Mouse (Mus musculus): ENCODE measurements around the gene Cdk8.
"Not testable (repeated sequence)": the region's sequence is repeated elsewhere in the genome, so short reads cannot be mapped to it uniquely, and the experiment has no call there.

Cdk8 gene

DNA sequence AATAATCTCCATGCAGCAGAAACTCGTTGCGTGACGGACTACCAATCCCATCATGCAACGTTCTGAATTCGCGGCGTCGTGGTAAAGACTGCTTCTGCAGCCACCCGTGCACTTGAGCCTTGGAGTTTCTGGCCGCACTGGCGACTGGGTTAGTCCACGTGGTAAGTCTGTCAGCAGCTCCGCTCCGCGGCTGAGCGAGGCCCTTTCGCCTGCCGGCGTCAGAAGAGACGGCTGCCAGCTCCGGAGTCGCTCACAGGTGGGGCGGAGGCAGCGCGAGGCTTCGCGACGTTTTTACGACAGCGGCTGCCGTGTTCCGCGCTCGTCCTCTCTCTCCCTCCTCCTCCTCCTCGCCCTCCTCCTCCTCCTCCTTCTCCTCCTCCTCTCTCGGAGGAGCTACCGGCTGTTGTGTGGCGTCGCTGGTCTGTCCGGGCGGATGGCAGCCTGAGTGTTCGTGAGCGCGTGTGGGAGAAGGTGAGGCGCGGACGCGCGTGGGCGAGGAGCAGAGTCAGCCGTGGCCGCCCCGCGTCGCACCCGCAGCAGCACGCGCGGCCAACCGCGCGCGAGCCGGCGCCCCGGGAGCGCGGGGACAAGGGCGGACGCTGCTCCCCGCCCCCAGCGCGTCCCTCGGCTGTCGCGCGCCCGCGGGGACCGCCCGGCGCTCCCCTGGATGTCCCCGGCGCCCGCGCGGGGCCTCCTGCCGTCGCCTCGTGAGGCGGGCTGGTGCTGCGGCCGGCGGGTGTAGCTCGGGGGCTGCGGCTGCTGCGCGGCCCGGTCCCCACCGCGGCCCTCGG, at the start of gene Cdk8:
Gene Cdk8, plus strand, starts transcription at position 367 of the 791 bp plus-strand sequence.
- DNase-seq (ENCODE audit: low spot score), result peak; percentile 93

- DNase-seq (ENCODE audit: low spot score), result not testable (repeated sequence)
These were observed 45.8 kb upstream of the Cdk8 start, which contains the start of gene 1700001J03Rik for GRCm38 (mm10) chr5:146185204-146185603. Gene 1700001J03Rik, minus strand, starts transcription at chr5:146185304.

- peak; percentile 69 for DNase-seq (ENCODE audit: low spot score)
These were observed 43.6 kb upstream of the Cdk8 start for GRCm38 (mm10) chr5:146187441-146187840.

DNA sequence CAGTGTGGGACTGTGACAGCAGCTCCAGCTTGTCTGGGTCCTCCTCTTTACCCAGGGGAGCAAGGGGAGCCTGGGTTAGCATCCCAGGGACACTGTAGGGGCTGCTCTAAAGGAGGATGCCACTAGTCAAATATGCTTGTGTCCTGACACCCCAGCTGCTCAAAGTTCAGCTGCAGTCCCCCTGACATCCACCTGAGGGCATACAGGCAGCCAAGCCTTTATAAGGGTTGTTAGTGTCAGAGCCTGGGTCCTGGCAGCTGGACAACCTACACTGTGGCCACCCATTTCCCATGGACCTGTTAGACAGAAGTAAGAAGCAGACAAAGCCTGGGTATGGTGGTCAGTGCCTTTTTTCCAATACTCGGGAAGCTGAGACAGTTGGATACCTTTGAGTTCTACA, 42.9 kb upstream of the Cdk8 start:
- DNase-seq (ENCODE audit: low spot score), result no peak

DNA sequence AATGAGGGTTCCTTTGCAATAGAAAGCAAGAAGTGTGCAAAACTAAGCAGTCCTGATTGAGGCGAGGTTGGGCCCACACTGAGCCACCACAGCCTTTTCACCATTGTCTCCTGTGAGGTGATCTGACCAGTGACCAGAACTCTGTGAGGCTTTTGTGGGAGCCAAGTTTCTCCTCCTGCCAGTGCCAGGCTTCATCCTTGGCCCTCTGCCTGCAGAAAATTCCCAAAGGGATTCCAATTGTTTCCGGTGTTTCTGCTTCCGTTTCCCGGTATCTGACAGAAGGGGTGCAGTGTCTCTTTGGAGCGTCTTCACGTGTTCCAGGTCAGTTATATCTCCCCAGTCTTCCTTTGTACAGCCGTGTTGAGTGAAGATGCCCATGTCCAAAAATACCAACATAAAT, 42.3 kb upstream of the Cdk8 start:
- DNase-seq (ENCODE audit: low spot score), result no peak

GRCm38 (mm10) chr5:146190093-146190492, 40.9 kb upstream of the Cdk8 start:
- no peak for DNase-seq (ENCODE audit: low spot score)

GRCm38 (mm10) chr5:146190501-146191269, 40.3 kb upstream of the Cdk8 start:
- no peak for DNase-seq (ENCODE audit: low spot score)

DNA sequence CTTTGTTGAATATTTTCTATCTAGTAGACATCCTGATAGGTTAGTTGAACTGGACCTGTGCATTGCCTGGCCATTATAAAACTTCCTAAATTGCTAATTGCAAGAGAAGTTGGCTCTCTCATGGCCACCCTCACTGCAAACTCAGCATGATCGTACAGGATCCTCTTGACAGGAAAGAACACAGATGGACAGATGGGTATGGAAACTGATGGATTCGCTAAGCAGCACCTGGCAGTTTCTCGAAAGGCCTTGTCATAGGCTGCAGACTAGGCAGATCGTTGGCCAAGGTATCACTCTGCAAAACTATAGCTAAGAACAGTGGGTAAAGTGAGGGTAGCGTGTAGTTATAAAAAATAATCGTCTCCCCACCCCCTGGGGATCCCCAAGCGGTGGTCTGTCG, 37.7 kb upstream of the Cdk8 start:
- DNase-seq (ENCODE audit: low spot score), result no peak

DNA sequence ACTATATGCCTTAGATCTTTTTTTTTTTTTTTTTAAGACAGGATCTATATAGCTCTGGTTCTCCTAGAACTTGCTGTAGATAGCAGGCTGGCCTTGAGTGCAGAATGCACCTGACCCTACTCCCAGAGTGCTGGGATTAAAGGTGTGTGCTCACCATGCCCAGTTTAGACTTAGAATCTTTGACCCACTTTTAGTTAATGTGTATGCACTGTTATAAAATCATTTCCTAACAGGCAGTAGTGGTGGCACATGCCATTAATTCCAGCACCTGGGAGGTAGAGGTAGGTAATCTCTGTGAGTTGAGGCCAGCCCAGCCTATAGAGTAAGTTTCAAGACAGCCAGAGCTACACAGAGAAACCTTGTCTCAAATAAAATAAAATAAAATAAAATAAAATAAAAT, 32.0 kb upstream of the Cdk8 start:
- no peak for DNase-seq (ENCODE audit: low spot score)

DNA sequence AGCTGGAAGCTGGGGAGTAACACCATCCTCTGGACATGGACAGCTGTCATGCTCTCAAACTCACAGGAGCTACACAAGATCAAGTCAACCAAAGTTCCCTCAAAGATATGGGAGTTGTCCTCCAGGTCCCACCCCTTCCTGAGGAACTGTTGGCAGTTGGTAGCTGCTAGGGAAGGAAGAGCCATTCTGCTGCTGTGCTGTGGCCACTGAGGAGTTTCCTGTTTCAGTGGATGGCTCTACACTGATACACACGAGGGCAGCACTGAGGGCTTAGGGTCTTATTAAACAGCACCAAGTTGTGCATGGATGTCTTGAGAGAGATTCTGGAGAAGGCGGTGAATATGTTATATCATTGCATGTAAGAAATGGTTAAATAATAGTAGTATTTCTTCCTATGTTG, 31.5 kb upstream of the Cdk8 start:
- no peak for DNase-seq (ENCODE audit: low spot score)

- DNase-seq (ENCODE audit: low spot score), result no peak
These were observed 30.4 kb upstream of the Cdk8 start for GRCm38 (mm10) chr5:146200580-146200979.

DNA sequence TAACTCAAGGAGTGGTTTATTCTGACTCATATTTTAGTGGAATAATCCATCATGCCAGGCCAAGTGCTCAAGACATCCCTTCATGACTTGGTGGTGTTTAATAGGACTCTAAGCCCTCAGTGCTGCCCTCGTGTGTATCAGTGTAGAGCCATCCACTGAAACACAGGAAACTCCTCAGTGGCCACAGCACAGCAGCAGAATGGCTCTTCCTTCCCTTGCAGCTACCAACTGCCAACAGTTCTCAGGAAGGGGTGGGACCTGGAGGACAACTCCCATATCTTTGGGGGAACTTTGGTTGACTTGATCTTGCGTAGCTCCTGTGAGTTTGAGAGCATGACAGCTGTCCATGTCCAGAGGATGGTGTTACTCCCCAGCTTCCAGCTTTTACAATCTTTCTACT, 27.1 kb upstream of the Cdk8 start:
- no peak for DNase-seq (ENCODE audit: low spot score)

- DNase-seq (ENCODE audit: low spot score), result no peak
These were observed 25.5 kb upstream of the Cdk8 start for GRCm38 (mm10) chr5:146205537-146205936.

DNA sequence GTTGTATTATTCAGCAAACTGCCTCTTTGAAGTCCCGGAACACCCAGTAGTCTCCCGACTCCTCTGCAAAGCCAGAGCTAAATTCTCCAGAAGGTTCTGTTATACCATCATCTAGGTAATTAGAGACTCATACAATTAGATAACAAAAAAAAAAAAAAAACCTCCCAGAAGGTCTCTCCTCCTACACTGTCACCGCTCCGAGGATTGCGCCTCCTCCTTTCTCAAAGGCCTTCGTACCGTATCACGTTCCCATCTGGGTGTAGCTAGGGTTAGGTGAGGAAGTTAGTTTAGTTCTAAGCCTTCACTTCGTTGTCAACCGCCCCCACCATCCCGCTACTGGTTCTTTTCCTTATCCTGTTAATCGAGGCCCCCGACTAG, 10.5 kb upstream of the Cdk8 start:
- DNase-seq (ENCODE audit: low spot score), result no peak

DNA sequence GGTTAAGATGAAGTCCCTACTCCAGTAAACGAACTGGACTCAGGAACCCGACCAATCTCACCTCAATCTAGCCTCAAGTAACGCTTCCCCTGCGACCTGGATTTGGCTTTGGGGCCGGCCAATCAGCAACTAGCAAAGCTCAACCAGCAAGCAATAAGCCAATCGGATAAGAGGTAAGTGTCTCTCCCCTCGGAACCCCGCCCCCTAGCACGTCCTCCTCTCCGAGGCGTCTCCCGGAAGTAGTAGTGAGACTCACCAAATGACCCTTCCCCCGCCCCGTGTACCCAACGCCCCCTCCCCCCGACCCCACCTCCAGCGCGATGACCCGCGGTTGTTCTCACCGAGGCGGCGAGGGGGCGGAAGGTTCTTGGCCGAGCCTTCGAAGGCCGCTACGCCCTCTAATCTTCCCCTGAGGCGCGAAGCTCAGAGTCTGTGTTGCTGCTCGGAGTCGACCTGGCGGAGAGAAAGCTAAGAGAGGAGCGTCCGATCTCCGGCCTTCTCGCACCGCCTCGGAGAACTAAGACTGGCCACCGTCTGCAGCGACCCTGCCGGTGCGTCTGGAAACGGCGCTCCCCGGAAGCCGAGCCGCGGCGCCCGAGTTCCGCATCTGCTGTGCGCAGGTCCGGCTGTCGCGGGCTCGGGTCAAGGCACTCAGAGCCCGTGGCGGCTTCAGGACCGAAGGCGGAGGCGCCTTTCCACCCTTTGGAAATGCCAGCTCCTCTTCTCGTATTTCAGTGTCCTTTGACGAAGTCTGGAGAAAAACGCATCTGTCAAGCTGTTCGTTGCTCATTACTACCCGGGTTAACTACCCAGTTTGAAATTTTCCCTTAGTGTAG, 9.9 kb upstream of the Cdk8 start, which contains the start of gene Rnf6:
Gene Rnf6, minus strand, starts transcription at position 677 of the 836 bp plus-strand sequence.
- DNase-seq (ENCODE audit: low spot score), result peak; percentile 97

GRCm38 (mm10) chr5:146221722-146222121, 9.3 kb upstream of the Cdk8 start:
- DNase-seq (ENCODE audit: low spot score), result no peak

GRCm38 (mm10) chr5:146223786-146224185, 7.2 kb upstream of the Cdk8 start:
- no peak for DNase-seq (ENCODE audit: low spot score)

- DNase-seq (ENCODE audit: low spot score), result no peak
These were observed 3.5 kb upstream of the Cdk8 start for GRCm38 (mm10) chr5:146227496-146227895.

DNA sequence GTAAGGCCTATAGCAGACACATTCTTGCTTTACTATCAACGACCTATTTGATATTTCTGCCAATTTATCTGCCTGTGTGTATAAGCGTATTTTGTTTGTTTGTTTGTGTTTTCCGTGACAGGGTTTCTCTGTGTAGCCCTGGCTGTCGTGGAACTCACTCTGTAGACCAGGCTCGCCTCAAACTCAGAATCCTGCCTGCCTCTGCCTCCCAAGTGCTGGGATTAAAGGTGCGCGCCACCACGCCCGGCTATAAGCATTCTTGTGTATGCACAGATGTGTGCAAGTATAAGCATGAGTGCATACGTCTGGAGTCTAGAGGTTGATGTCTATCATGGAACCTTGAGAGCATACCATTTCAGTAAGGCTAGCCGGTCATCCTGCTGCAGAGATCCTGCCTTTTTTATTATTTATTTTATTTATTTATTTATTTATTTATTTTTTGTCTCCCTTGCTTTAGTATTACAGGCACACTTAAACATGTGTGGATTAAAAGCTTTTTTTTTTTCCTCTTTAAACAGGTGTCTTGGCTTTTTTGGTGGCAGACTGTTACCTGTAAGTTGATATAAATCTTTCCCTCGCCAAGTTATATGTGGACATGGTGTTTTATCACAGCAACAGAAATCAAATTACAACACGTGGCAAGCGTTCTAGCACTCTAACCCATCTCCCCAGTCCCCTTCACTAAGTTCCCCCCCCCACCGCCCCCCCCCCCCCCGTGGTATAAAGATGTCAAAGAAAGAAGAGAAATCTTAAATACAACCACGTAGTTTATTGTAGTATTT, 970 bp upstream of the Cdk8 start:
- no peak for DNase-seq (ENCODE audit: low spot score)

GRCm38 (mm10) chr5:146231655-146231996, 596 bp downstream of the Cdk8 start:
- no peak for DNase-seq (ENCODE audit: low spot score)

DNA sequence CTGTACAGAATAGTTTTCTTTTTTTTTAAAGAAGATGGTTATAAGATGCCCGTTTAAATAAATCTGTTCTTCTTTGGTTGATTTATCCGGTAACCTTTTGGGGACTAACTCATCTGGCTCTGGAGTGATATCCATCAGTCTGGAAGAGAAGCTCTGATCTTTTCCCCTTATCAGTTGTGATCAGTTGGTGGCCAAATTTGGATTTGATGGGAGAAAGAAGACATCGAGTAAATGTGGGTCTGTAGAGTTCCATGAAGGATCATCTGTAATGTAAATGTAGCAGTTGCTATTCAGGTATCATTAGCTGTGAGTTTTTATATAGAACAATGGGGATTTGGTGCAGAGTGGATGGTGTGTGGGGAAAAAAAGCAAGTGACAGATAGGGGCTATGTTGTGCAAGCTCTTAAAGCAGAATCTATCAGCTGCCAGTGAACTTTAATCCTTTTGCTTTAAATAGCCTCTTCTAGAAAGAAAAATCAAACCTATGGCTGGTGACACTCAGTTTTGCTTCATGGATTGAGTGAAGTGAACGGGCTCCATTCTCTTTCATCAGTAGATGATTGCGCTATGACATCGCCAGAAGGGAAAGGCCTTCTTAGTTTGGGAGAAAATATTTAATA, 1.1 kb downstream of the Cdk8 start:
- no peak for DNase-seq (ENCODE audit: low spot score)

Measured in lung, postnatal 25 days (tissue).